Mouse (Mus musculus): Measurements from ENCODE around the gene Nhlrc2.
A peak's percentile ranks its signal among the peaks of the same experiment; 100 is the strongest.

Gene Nhlrc2

DNA sequence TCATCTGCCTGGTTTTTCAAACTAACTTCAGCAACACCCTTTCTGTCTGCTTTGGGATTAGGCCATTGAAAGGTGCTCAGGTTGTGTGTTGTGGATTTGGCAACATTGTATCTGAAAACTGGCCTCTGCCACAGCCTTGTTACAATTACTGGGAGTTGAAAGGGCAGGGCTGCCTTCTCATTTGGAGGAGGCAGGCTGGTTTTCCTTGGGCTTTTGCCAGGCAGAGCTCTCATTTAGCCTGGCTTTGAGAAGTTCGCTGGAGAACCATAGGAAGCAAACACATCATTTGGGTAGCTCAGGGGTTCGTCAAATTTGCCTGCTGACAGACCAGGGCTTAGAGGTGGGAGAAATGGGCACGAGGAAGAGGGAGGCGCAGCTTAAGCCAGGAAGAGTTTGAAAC is 71.5 kb downstream of the Nhlrc2 start:
- no peak for DNase-seq (ENCODE audit: low spot score in 2 of 2)

DNA sequence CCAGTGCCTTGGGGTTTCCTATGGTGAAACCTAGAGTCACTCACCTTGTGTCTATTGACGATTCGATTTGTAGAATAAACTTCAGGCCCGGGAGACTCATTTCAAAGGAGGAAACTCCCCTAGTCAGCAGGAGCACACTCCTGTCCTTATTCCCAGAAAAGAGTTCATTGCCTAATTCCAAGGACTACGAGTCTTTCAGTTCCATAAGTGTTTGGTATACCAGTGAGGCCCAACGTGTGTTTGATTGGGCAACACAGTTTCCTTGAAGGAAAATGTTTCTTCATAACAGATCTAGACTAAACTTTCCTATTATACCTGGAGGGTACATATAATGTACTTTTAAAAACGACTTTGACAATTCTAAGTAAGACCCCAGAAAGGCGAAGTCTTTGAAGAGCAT is 73.8 kb downstream of the Nhlrc2 start:
- DNase-seq (ENCODE audit: low spot score in 2 of 2), result no peak

DNA sequence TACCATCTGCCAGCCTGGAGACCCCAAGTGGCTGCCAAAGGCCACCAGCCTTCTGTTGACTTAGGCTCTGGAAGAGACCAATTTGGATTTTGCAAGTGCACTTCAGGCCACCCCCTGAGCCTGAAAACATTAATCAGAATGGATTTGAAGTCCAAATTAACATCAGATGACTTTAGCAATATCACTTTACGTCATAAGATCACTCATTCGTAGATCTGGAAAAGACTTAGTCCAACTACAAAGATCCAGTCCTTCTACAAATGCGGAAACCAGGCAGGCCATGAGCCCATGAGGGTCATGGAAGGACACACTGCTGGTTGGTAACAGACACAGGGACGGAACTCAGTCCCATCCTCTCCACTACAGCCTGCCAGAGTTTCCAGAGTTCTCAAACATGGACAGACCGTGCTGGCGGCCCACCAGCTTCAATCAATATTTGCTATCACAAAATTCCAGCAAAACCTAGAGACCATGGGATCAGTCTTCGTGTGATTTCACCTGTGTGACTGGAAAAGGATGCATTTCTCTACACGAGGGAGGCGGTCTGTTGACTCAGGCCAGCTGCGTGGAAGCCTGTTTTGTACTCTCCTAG is 79.9 kb downstream of the Nhlrc2 start:
- no peak for DNase-seq (ENCODE audit: low spot score in 2 of 2)

DNA sequence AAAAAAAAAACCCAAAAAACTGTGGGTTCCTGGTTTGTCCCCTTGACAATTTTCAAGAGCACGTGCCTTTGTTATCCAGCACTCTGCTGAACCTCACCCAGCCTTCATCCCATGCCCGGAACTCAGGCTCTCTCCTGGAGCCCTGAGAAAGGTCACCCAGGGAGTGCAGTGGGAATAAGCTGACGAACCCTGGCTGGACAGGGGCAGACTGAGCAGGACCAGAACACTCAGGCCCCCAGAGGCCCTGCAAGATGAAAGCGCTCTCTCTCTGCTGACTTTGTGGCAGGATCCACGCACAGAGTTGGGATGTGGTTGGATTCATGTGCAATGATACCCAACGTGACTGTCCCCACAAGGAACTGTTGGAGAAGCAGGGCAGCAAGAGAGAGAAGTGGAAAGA is 81.6 kb downstream of the Nhlrc2 start:
- DNase-seq (ENCODE audit: low spot score in 2 of 2), result no peak

DNA sequence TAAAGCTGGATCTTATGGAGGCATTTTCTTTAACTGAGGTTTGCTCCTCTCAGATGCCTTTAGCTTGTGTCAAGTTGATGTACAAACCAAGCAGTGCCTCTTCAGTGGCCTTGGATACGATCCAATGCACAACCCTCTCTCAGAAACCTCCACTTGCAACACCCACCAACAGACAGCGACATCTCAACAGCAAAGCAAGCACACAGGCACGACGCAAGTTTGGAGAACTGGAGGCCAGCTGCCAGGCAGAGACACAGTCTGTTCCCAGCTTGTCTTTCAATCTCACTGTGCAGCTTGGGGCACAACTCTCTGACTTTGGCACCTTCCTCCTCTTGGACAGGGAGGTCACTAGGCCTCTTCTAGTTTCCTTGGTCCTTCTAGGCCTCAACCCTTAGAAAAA is 83.0 kb downstream of the Nhlrc2 start:
- DNase-seq (ENCODE audit: low spot score in 2 of 2), result peak in 1 of 2 experiments; percentile 26

DNA sequence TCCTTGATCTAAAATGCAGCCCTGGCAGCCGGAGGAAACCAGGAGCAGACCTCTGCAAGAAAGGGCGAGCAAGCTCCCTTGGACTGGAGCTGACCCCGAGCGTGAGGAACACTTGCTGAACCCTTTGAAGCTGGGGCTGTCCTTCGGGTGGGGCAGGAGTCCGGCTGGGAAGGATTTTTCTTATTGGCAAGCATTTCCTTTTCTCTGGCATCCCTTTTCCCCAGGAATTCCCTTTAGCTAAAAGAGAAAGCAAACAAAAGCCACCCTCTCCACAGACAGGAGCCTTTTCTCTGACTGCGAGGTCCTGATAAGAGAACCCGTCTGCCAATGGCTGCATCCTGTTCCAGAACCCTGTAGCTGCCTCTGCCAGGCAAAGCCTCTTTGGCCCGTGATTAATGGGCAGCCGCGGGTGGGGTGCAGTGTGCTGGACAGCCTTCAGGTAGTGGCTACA is 83.4 kb downstream of the Nhlrc2 start:
- DNase-seq (ENCODE audit: low spot score in 2 of 2), result no peak

DNA sequence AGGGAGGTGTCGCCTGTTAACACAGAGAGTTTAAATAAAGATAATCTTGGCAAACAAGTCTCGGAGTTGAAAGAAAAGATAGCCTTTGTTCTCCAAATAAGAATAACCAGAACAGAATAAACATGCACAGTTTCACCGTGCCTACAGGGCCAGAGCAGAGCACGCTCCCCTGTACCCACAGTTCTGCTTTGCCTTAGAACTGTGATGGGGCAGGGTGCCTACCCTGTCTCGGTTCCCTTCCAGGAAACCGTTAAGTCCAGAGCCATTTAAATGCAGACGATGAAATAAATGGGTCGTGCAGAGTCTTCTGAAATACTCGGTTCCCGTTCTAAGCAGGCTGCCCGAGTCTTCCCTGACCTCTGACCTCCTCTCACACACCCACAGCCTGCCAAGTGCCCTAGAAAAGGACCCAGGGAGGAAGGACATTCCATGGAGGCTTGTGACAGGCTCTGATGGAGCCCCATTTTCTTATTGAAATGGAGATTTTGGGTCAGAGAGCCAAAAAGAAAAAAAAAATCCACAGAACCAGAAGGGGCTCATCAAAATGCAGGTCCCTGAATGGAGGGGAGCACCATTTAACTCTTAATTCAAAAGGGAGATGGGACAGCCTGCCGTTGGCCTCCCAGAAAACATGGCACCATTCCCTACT is 89.1 kb downstream of the Nhlrc2 start:
- DNase-seq (ENCODE audit: low spot score in 2 of 2), result peak; percentile 33 to 37

DNA sequence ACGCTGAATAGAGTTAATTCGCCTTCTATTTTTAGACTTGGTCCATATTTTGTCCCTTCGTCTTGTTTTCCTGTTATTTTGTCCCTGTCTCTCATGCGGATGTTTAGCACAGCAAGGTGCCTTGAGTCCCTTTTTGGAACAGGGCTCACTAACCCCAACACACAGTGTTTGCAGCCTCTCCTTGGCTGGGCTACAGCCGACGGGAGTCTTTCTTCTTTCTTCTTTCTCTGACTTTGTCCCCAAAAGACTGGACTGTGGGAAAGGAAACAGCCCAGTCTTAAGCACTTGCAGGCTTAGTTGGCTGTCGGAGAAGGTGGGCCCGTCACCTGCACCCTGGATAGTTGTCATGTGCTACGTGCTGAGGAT is 89.6 kb downstream of the Nhlrc2 start:
- DNase-seq (ENCODE audit: low spot score in 2 of 2), result no peak

DNA sequence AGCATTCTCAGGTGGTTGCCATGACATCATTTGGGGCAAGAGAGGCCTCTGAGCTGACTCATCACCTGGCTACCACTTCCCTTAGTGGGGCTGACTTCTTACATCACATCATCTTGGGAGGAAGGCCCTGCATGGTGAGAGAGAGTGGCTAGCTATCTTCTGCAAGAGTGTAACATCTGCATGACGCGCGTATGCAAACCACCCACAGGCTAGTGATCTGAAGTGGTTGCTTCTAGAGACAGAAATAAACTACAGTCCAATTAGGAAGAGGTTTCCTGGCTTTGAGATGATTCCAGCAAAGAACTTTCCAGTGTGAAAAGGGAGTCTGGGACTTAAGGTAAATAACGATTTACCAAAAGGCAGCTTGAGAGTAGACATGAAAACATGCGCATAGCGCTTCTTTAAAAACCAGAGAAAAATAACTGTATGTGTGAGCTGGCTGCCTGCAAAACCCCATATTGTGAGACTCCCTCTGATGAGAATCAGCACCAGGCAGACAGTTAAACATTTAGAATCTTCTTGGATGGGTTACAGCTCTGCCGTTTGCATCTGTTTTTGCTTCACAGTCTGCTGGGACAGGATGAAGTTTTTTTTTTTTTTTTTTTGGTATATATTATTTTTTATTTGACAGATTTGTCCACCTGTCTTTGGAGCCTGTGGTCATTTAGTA is 99.5 kb downstream of the Nhlrc2 start:
- peak; percentile 33 to 58 for DNase-seq (ENCODE audit: low spot score in 2 of 2)

DNA sequence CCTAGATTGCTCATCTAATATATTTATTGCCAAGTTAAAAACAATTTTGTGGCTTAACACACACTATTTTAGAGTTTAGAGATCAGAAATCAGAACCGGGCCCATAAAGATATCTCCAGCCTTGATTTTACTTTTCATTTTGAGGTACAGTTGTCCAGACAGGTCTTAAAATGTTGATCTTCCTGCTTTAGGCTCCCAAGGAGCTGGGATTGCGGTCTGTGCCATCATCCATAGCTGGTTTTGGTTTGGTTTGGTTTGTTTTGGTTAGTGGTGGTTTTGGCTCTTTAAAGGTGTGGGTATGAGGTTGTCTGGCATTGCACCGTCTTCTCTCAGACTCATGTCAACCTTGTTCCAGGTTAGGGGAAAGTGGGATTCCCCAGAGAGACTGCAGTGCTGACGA is 103.2 kb downstream of the Nhlrc2 start:
- DNase-seq (ENCODE audit: low spot score in 2 of 2), result no peak

DNA sequence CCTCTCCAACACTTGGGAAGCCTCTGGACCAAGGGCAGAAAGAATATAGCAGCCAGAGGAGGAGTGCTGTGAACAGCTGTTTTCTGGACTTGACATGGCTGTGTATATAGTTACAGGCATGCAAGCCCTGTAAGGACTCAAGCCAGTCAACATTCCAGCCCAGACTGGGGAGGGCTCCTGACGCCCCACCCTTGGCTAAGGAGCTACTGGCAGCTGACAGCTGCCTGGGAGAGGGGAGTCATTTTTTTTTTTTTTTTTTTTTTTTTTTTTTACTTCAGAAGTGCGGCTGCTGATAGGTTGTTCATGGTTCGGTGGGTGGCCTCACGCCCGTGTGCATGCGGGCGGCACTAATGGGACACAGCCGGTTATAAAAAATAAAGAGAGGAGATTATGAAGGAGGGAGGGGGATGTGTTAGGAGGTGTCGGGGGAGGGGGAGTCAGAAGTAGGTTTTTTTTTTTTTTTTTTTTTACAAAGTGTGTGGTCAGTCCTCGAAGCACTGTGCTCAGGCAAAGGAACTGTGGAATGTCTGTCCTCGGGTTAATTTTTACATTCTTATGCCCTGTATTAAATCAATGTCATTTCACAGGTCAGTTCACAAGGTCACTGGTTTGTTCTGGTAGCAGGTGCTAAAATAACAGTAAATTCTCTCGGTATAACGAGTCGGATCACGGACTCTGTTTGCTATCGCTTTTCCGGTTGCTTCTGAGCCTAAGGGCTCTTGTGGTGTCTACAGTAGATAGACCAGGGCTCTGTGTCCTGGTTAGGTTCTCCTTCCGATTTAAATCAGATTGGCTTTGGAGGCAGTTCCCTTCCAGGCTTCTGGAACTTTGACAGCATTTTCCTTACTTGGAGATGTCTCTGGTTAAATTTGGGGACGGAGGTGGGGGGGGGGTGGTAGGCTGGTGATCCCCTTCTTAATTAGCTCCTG is 104.2 kb downstream of the Nhlrc2 start:
- no peak for DNase-seq (ENCODE audit: low spot score in 2 of 2)

Data from left cerebral cortex, adult 9 months (tissue).